Mouse (Mus musculus): ENCODE measurements around the gene Stab1.

GRCm38 (mm10) chr14:31164067-31164466, 4.4 kb downstream of the Stab1 start:
- TF ChIP-seq MYOD1 (IDR thresholded peaks at IDR 0.05; ENCODE audit: control insufficient read depth in 1 of 3, insufficient read length in 2 of 3, low read depth in 2 of 3) = no peak
- TF ChIP-seq POLR2A (IDR thresholded peaks at IDR 0.05; ENCODE audit: insufficient read length, low read depth) = no peak
- TF ChIP-seq CEBPB (IDR thresholded peaks at IDR 0.05; ENCODE audit: insufficient read depth, poor library complexity, severe bottlenecking) = no peak
- no peak for TF ChIP-seq MAX (IDR thresholded peaks at IDR 0.05; ENCODE audit: low read depth)
- no peak for TF ChIP-seq USF1 (IDR thresholded peaks at IDR 0.05; ENCODE audit: low read depth)
- TF ChIP-seq E2F4 (IDR thresholded peaks at IDR 0.05; ENCODE audit: insufficient read depth) = no peak
- TF ChIP-seq TCF12 (IDR thresholded peaks at IDR 0.05; ENCODE audit: insufficient read depth, poor library complexity, severe bottlenecking) = no peak

Data from myocyte (in vitro differentiated cells).